Mouse (Mus musculus) lung, postnatal 14 days (tissue): ENCODE results near the gene Sec24d.

ENCODE experiments used
- DNase-seq: peaks from one replicate; pipeline ENCODE4 v3.0.0; 2021

The Sec24d gene

GRCm38 (mm10) chr3:123266753-123267651 lies at the start of gene Sec24d:
Gene Sec24d, plus strand, starts transcription at chr3:123267455.
- peak; percentile 85 for DNase-seq

GRCm38 (mm10) chr3:123218646-123219045 lies 48.6 kb upstream of the Sec24d start:
- DNase-seq, result no peak

- no peak for DNase-seq
Measured at GRCm38 (mm10) chr3:123227276-123227675, 40.0 kb upstream of the Sec24d start.

GRCm38 (mm10) chr3:123231639-123232038 lies 35.6 kb upstream of the Sec24d start:
- DNase-seq, result no peak

- DNase-seq, result peak; percentile 54
Measured at GRCm38 (mm10) chr3:123234191-123234836, 32.9 kb upstream of the Sec24d start.

GRCm38 (mm10) chr3:123235495-123235894 lies 31.8 kb upstream of the Sec24d start:
- DNase-seq, result no peak

- DNase-seq, result peak; percentile 58
Measured at GRCm38 (mm10) chr3:123235921-123236320, 31.3 kb upstream of the Sec24d start, which contains the start of gene Synpo2. Gene Synpo2, minus strand, starts transcription at chr3:123236149.

GRCm38 (mm10) chr3:123237039-123237438 lies 30.2 kb upstream of the Sec24d start:
- DNase-seq, result no peak

GRCm38 (mm10) chr3:123237446-123237845 lies 29.8 kb upstream of the Sec24d start:
- no peak for DNase-seq

GRCm38 (mm10) chr3:123244376-123244775 lies 22.9 kb upstream of the Sec24d start:
- peak; percentile 11 for DNase-seq

GRCm38 (mm10) chr3:123245646-123246045 lies 21.6 kb upstream of the Sec24d start:
- DNase-seq, result no peak

- DNase-seq, result no peak
Measured at GRCm38 (mm10) chr3:123256181-123257101, 10.8 kb upstream of the Sec24d start.

- no peak for DNase-seq
Measured at GRCm38 (mm10) chr3:123258709-123259108, 8.5 kb upstream of the Sec24d start.

- DNase-seq, result peak; percentile 21
Measured at GRCm38 (mm10) chr3:123264706-123265105, 2.5 kb upstream of the Sec24d start.

GRCm38 (mm10) chr3:123267741-123268201 lies 516 bp downstream of the Sec24d start:
- peak; percentile 68 for DNase-seq

GRCm38 (mm10) chr3:123282866-123283615 lies 15.8 kb downstream of the Sec24d start:
- no peak for DNase-seq

- DNase-seq, result no peak
Measured at GRCm38 (mm10) chr3:123284284-123284683, 17.0 kb downstream of the Sec24d start.

- DNase-seq, result no peak
Measured at GRCm38 (mm10) chr3:123285649-123286048, 18.4 kb downstream of the Sec24d start.

GRCm38 (mm10) chr3:123288856-123289570 lies 21.8 kb downstream of the Sec24d start:
- no peak for DNase-seq

- DNase-seq, result no peak
Measured at GRCm38 (mm10) chr3:123291670-123292069, 24.4 kb downstream of the Sec24d start.

- no peak for DNase-seq
Measured at GRCm38 (mm10) chr3:123296654-123297053, 29.4 kb downstream of the Sec24d start.
